Mouse (Mus musculus) CH12.LX (cell line): ENCODE measurements around the gene Fam92b.

ENCODE experiments used
- CTCF ChIP-seq, 2 experiments: IDR thresholded peaks in 1 of 2; conservative IDR thresholded peaks in 1 of 2; 2 replicates each; pipeline ENCODE4 v1.5.1; 2011 to 2012; ENCODE audit warnings: low read depth in 2 of 2, low read length in 2 of 2, improper control_type of control experiment in 1 of 2, inconsistent platforms in 1 of 2, mild to moderate bottlenecking in 1 of 2, moderate library complexity in 1 of 2
- ELF1 ChIP-seq: IDR thresholded peaks from 2 replicates; pipeline ENCODE4 v1.6.1; 2014; ENCODE audit warnings: low read depth, mild to moderate bottlenecking, inconsistent platforms, low read length, improper control_type of control experiment
- POLR2AphosphoS2 ChIP-seq: IDR thresholded peaks from 2 replicates; pipeline ENCODE4 v1.6.1; 2011; ENCODE audit warnings: low read depth, low read length, improper control_type of control experiment

- TF ChIP-seq ELF1 (no peak), POLR2AphosphoS2 (no peak), CTCF (conservative IDR thresholded peaks at IDR 0.05 in 1 of 2, IDR thresholded peaks at IDR 0.05 in 1 of 2; ENCODE audit: low read depth in 2 of 2, low read length in 2 of 2) (no peak)
Observed at GRCm38 (mm10) chr8:120184366-120184765, 7.1 kb upstream of the Fam92b start.
